Mouse (Mus musculus) liver, adult 2 months (tissue): ENCODE results near the gene Paxx.

Source experiments
- CTCF ChIP-seq: fragments of 200-500 bp; IDR thresholded peaks from 2 replicates; pipeline ENCODE4 v1.5.1; 2011; ENCODE audit warnings: low read depth, low read length, control low read depth
- POLR2A ChIP-seq: fragments of 200-500 bp; IDR thresholded peaks from 2 replicates; pipeline ENCODE4 v1.6.1; 2011; ENCODE audit warnings: low read length, control low read depth; ENCODE audit not compliant: insufficient read depth; ENCODE audit errors: extremely low read depth

- TF ChIP-seq POLR2A (no peak), CTCF (no peak)
Observed at GRCm38 (mm10) chr2:25467606-25468303, 6.9 kb upstream of the Paxx start.
